Mouse (Mus musculus): ENCODE data around the gene Teddm2. TPM values are rescaled to one million over a fixed set of nuclear protein-coding genes. Genes with fewer than 3 reads are reported as not detected.
"Not testable (repeated sequence)": the region's sequence is repeated elsewhere in the genome, so short reads cannot be mapped to it uniquely, and the experiment has no call there.

The Teddm2 gene
- total and polyA plus RNA-seq, 3 experiments: 0.08 to 0.22 TPM; not detected in 1

- H3K4me1 ChIP-seq (ENCODE audit: control insufficient read depth in 1 of 2, insufficient read depth in 2 of 2, low read length in 2 of 2): no peaks in the 10 kb centered on the region
- no peak overlapping the region for H3K27ac ChIP-seq (ENCODE audit: control insufficient read depth, low read depth, low read length)
- no peak for TF ChIP-seq KAT2A (conservative IDR thresholded peaks at IDR 0.05; ENCODE audit: low read depth, low read length)
- TF ChIP-seq GABPA (IDR thresholded peaks at IDR 0.05; ENCODE audit: low read depth, low read length): no peak
- TF ChIP-seq MAZ (IDR thresholded peaks at IDR 0.05; ENCODE audit: low read depth, low read length): no peak
- no peak for TF ChIP-seq NELFE (IDR thresholded peaks at IDR 0.05; ENCODE audit: low read depth, low read length)
- TF ChIP-seq MAFK (IDR thresholded peaks at IDR 0.05; ENCODE audit: borderline replicate concordance, low read depth, low read length): no peak
- no peak for TF ChIP-seq MEF2A (IDR thresholded peaks at IDR 0.05; ENCODE audit: extremely low read depth, insufficient replicate concordance, low read depth, low read length, poor library complexity, severe bottlenecking)
- TF ChIP-seq MYB (IDR thresholded peaks at IDR 0.05; ENCODE audit: low read depth, low read length): no peak
- no peak for TF ChIP-seq GATA1 (IDR thresholded peaks at IDR 0.05; ENCODE audit: low read depth, low read length)
- TF ChIP-seq RCOR1 (IDR thresholded peaks at IDR 0.05; ENCODE audit: low read depth, low read length): no peak
- TF ChIP-seq USF2 (IDR thresholded peaks at IDR 0.05; ENCODE audit: borderline replicate concordance in 1 of 2, insufficient read depth in 1 of 2, low read depth in 1 of 2, low read length in 2 of 2): no peak
- no peak for TF ChIP-seq ELF1 (IDR thresholded peaks at IDR 0.05; ENCODE audit: low read depth, low read length)
- no peak for TF ChIP-seq ZKSCAN1 (IDR thresholded peaks at IDR 0.05; ENCODE audit: low read depth, low read length)
- TF ChIP-seq TCF12 (IDR thresholded peaks at IDR 0.05; ENCODE audit: low read depth, low read length): no peak
- TF ChIP-seq ZMIZ1 (IDR thresholded peaks at IDR 0.05; ENCODE audit: low read depth, low read length): no peak
- no peaks in the 10 kb centered on the region for H3K9me3 ChIP-seq (replicated peaks; ENCODE audit: insufficient read depth, low read length)
- no peaks in the 10 kb centered on the region for H3K79me2 ChIP-seq (ENCODE audit: control insufficient read depth, insufficient read depth, low read length, poor library complexity)
- H3K9ac ChIP-seq (ENCODE audit: control insufficient read depth, low read depth, low read length, poor library complexity, severe bottlenecking): no peak overlapping the region
- H3K36me3 ChIP-seq (ENCODE audit: control insufficient read depth in 1 of 2, insufficient read depth in 2 of 2, low read length in 2 of 2): no peaks in the 10 kb centered on the region
- no peak overlapping the region for H3K4me3 ChIP-seq (ENCODE audit: control insufficient read depth in 1 of 2, insufficient read depth in 1 of 2, low read depth in 2 of 2, low read length in 2 of 2)
- H3K27me3 ChIP-seq (ENCODE audit: control insufficient read depth in 1 of 2, insufficient read depth in 2 of 2, low read length in 2 of 2): peaks cover 0 to 1% of the 10 kb centered on the region in 2 experiments; a peak in 2 of 4 replicates
- DNase-seq (ENCODE audit: low read depth, low spot score): no peak
Observed at GRCm38 (mm10) chr1:153890121-153890520, 9.9 kb downstream of the Teddm2 start.

GRCm38 (mm10) chr1:153886024-153886633 lies 13.9 kb downstream of the Teddm2 start:
- Histone ChIP-seq H3K9me3 (replicated peaks; ENCODE audit: insufficient read depth, low read length) (no peaks in the 10 kb centered on the region), H3K4me1 (ENCODE audit: control insufficient read depth in 1 of 2, insufficient read depth in 2 of 2, low read length in 2 of 2) (no peaks in the 10 kb centered on the region), H3K27me3 (ENCODE audit: control insufficient read depth in 1 of 2, insufficient read depth in 2 of 2, low read length in 2 of 2) (peaks cover 0 to 1% of the 10 kb centered on the region in 2 experiments; a peak in 2 of 4 replicates), H3K9ac (ENCODE audit: control insufficient read depth, low read depth, low read length, poor library complexity, severe bottlenecking) (no peak overlapping the region), H3K36me3 (ENCODE audit: control insufficient read depth in 1 of 2, insufficient read depth in 2 of 2, low read length in 2 of 2) (no peaks in the 10 kb centered on the region), H3K79me2 (ENCODE audit: control insufficient read depth, insufficient read depth, low read length, poor library complexity) (no peaks in the 10 kb centered on the region), H3K27ac (ENCODE audit: control insufficient read depth, low read depth, low read length) (no peak overlapping the region), H3K4me3 (ENCODE audit: control insufficient read depth in 1 of 2, insufficient read depth in 1 of 2, low read depth in 2 of 2, low read length in 2 of 2) (no peak overlapping the region)
- no peak for TF ChIP-seq E2F4 (IDR thresholded peaks at IDR 0.05; ENCODE audit: borderline replicate concordance, low read depth, low read length)
- TF ChIP-seq GABPA (IDR thresholded peaks at IDR 0.05; ENCODE audit: low read depth, low read length): no peak
- TF ChIP-seq HCFC1 (IDR thresholded peaks at IDR 0.05; ENCODE audit: low read depth, low read length): no peak
- no peak for TF ChIP-seq GATA1 (IDR thresholded peaks at IDR 0.05; ENCODE audit: low read depth, low read length)
- TF ChIP-seq MXI1 (IDR thresholded peaks at IDR 0.05; ENCODE audit: low read depth, low read length): no peak
- no peak for TF ChIP-seq MYB (IDR thresholded peaks at IDR 0.05; ENCODE audit: low read depth, low read length)
- no peak for DNase-seq (ENCODE audit: low read depth, low spot score)

GRCm38 (mm10) chr1:153880391-153880790 lies 19.6 kb downstream of the Teddm2 start:
- H3K9me3 ChIP-seq (replicated peaks; ENCODE audit: insufficient read depth, low read length); H3K36me3 ChIP-seq (ENCODE audit: control insufficient read depth in 1 of 2, insufficient read depth in 2 of 2, low read length in 2 of 2); H3K4me1 ChIP-seq (ENCODE audit: control insufficient read depth in 1 of 2, insufficient read depth in 2 of 2, low read length in 2 of 2); H3K27me3 ChIP-seq (ENCODE audit: control insufficient read depth in 1 of 2, insufficient read depth in 2 of 2, low read length in 2 of 2); DNase-seq (ENCODE audit: low read depth, low spot score); H3K79me2 ChIP-seq (ENCODE audit: control insufficient read depth, insufficient read depth, low read length, poor library complexity); H3K9ac ChIP-seq (ENCODE audit: control insufficient read depth, low read depth, low read length, poor library complexity, severe bottlenecking); H3K4me3 ChIP-seq (ENCODE audit: control insufficient read depth in 1 of 2, insufficient read depth in 1 of 2, low read depth in 2 of 2, low read length in 2 of 2); H3K27ac ChIP-seq (ENCODE audit: control insufficient read depth, low read depth, low read length): not testable (repeated sequence)

Data from MEL (cell line).